Mouse (Mus musculus): Measurements from ENCODE around the gene Usp20. TPM values are rescaled to one million over a fixed set of nuclear protein-coding genes. Genes with fewer than 3 reads are reported as not detected.
"Not testable (repeated sequence)": the region's sequence is repeated elsewhere in the genome, so short reads cannot be mapped to it uniquely, and the experiment has no call there.

Gene Usp20
- polyA plus RNA-seq (2014; fragmentation: Nextera tagmentation; extraction: Ambion mirVana) = 33.4 and 34.2 TPM in 2 replicates

- H3K9ac ChIP-seq = peak within 1 kb of the TSS; percentile 73
- peak within 1 kb of the TSS; percentile 68 for H3K4me3 ChIP-seq (replicated peaks; ENCODE audit: low read length)
- peak; percentile 98 for ATAC-seq (ENCODE audit: low FRiP score)
- peaks cover 24% of the 10 kb centered on the region for H3K36me3 ChIP-seq (replicated peaks; ENCODE audit: control insufficient read depth, insufficient read depth)
- under 1% methylated on average over 66 of the region's 66 CpGs for WGBS
- peak; percentile 99 for DNase-seq (ENCODE audit: low spot score)
- H3K9me3 ChIP-seq (ENCODE audit: control insufficient read depth, low read length) = no peaks in the 10 kb centered on the region
- H3K27ac ChIP-seq = peak within 1 kb of the TSS; percentile 76
- peaks cover 15% of the 10 kb centered on the region for H3K4me1 ChIP-seq (replicated peaks; ENCODE audit: control insufficient read depth, insufficient read depth, low read length)
- H3K27me3 ChIP-seq (ENCODE audit: control insufficient read depth, insufficient read depth, low read length) = no peaks in the 10 kb centered on the region
- H3K4me2 ChIP-seq (replicated peaks) = peak within 1 kb of the TSS; percentile 74
Observed at GRCm38 (mm10) chr2:30981790-30982513, at the start of gene Usp20, which contains the start of gene BC005624. TSS of gene Usp20 (plus strand) at chr2:30982279. TSS of gene BC005624 (minus strand) at chr2:30982201.

- 0 out of 2 replicates have a peak, but pooled peaks cover 5% of the 10 kb centered on the region for H3K4me1 ChIP-seq (replicated peaks; ENCODE audit: control insufficient read depth, insufficient read depth, low read length)
- no peaks in the 10 kb centered on the region for H3K36me3 ChIP-seq (replicated peaks; ENCODE audit: control insufficient read depth, insufficient read depth)
- H3K27ac ChIP-seq = no peak overlapping the region
- DNase-seq (ENCODE audit: low spot score) (no peak), ATAC-seq (ENCODE audit: low FRiP score) (no peak)
- no peak overlapping the region for H3K4me3 ChIP-seq (replicated peaks; ENCODE audit: low read length)
- H3K9me3 ChIP-seq (ENCODE audit: control insufficient read depth, low read length) = no peaks in the 10 kb centered on the region
- no peak overlapping the region for H3K9ac ChIP-seq
- H3K4me2 ChIP-seq (replicated peaks) = no peak overlapping the region
- H3K27me3 ChIP-seq (ENCODE audit: control insufficient read depth, insufficient read depth, low read length) = no peaks in the 10 kb centered on the region
- WGBS = 57% methylated on average over 6 of the region's 6 CpGs
Observed at GRCm38 (mm10) chr2:30933032-30933431, 49.0 kb upstream of the Usp20 start.

GRCm38 (mm10) chr2:30933917-30934450, 48.1 kb upstream of the Usp20 start:
- Histone ChIP-seq H3K4me1 (replicated peaks; ENCODE audit: control insufficient read depth, insufficient read depth, low read length) (0 out of 2 replicates have a peak, but pooled peaks cover 3% of the 10 kb centered on the region), H3K4me2 (replicated peaks) (no peak overlapping the region), H3K9ac (no peak overlapping the region), H3K27ac (no peak overlapping the region), H3K27me3 (ENCODE audit: control insufficient read depth, insufficient read depth, low read length) (no peaks in the 10 kb centered on the region), H3K36me3 (replicated peaks; ENCODE audit: control insufficient read depth, insufficient read depth) (no peaks in the 10 kb centered on the region), H3K9me3 (ENCODE audit: control insufficient read depth, low read length) (no peaks in the 10 kb centered on the region), H3K4me3 (replicated peaks; ENCODE audit: low read length) (no peak overlapping the region)
- WGBS = 25% methylated on average over 7 of the region's 7 CpGs
- DNase-seq (ENCODE audit: low spot score) (peak; percentile 85), ATAC-seq (ENCODE audit: low FRiP score) (no peak)

GRCm38 (mm10) chr2:30936808-30937207, 45.3 kb upstream of the Usp20 start:
- Histone ChIP-seq H3K27me3 (ENCODE audit: control insufficient read depth, insufficient read depth, low read length) (no peaks in the 10 kb centered on the region), H3K9me3 (ENCODE audit: control insufficient read depth, low read length) (no peaks in the 10 kb centered on the region), H3K9ac (no peak overlapping the region), H3K4me1 (replicated peaks; ENCODE audit: control insufficient read depth, insufficient read depth, low read length) (no peaks in the 10 kb centered on the region), H3K4me3 (replicated peaks; ENCODE audit: low read length) (no peak overlapping the region), H3K4me2 (replicated peaks) (no peak overlapping the region), H3K27ac (no peak overlapping the region), H3K36me3 (replicated peaks; ENCODE audit: control insufficient read depth, insufficient read depth) (no peaks in the 10 kb centered on the region)
- DNase-seq (ENCODE audit: low spot score) (no peak), ATAC-seq (ENCODE audit: low FRiP score) (no peak)
- WGBS = 73% methylated on average over 3 of the region's 3 CpGs

DNA sequence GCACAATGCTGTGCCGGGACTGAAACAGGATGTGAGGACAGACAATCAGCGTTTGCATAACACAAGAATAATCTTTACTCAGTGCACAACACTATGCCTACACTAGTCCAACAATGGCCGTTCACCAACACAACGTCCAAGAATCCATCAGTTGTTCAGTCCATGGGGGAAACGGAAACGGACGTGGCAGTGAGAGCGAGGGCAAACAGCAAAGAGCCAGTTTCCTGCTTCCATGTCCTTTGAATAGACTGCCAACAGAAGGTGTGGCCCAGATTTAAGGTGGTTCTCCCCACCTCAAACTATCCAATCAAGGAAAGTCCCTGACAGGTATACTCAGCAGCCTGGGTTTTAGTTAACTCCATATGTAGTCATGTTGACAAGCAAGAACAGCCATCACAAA, 44.3 kb upstream of the Usp20 start:
- WGBS = 89% methylated on average over 8 of the region's 8 CpGs
- Histone ChIP-seq H3K9me3 (ENCODE audit: control insufficient read depth, low read length) (no peaks in the 10 kb centered on the region), H3K4me1 (replicated peaks; ENCODE audit: control insufficient read depth, insufficient read depth, low read length) (no peaks in the 10 kb centered on the region), H3K27ac (no peak overlapping the region), H3K36me3 (replicated peaks; ENCODE audit: control insufficient read depth, insufficient read depth) (no peaks in the 10 kb centered on the region), H3K4me2 (replicated peaks) (no peak overlapping the region), H3K27me3 (ENCODE audit: control insufficient read depth, insufficient read depth, low read length) (no peaks in the 10 kb centered on the region), H3K9ac (no peak overlapping the region), H3K4me3 (replicated peaks; ENCODE audit: low read length) (no peak overlapping the region)
- DNase-seq (ENCODE audit: low spot score) = no peak
- no peak for ATAC-seq (ENCODE audit: low FRiP score)

DNA sequence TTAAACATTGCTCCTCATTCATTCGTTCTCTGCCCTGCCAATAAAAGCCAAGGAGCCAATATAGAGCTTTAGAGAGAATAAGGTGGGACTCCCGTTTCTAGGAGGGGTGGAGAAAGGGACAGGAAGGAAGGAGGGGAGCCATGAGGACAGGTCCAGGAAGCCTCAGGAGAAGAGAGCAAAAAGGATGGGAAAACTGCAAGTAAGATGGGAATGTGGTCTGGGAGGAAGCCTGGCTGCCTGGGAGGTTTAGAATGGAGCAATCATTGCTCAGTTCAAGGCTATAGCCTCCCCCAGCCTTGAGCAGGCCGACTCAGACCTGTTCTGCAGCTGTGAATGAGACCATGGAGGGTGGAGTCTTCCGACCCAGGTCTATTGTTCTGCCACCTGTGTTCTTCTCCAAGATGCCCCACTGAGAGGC, 43.5 kb upstream of the Usp20 start:
- ATAC-seq (ENCODE audit: low FRiP score) (no peak), DNase-seq (ENCODE audit: low spot score) (no peak)
- H3K4me1 ChIP-seq (replicated peaks; ENCODE audit: control insufficient read depth, insufficient read depth, low read length) = no peaks in the 10 kb centered on the region
- no peak overlapping the region for H3K4me3 ChIP-seq (replicated peaks; ENCODE audit: low read length)
- whole genome bisulfite sequencing = 48% methylated on average over 4 of the region's 4 CpGs
- H3K9me3 ChIP-seq (ENCODE audit: control insufficient read depth, low read length) = no peaks in the 10 kb centered on the region
- no peak overlapping the region for H3K4me2 ChIP-seq (replicated peaks)
- no peaks in the 10 kb centered on the region for H3K27me3 ChIP-seq (ENCODE audit: control insufficient read depth, insufficient read depth, low read length)
- no peak overlapping the region for H3K9ac ChIP-seq
- H3K36me3 ChIP-seq (replicated peaks; ENCODE audit: control insufficient read depth, insufficient read depth) = no peaks in the 10 kb centered on the region
- no peak overlapping the region for H3K27ac ChIP-seq

- H3K4me3 ChIP-seq (replicated peaks; ENCODE audit: low read length) = no peak overlapping the region
- no peak overlapping the region for H3K27ac ChIP-seq
- WGBS = 92% methylated on average over 5 of the region's 5 CpGs
- no peaks in the 10 kb centered on the region for H3K36me3 ChIP-seq (replicated peaks; ENCODE audit: control insufficient read depth, insufficient read depth)
- no peaks in the 10 kb centered on the region for H3K27me3 ChIP-seq (ENCODE audit: control insufficient read depth, insufficient read depth, low read length)
- DNase-seq (ENCODE audit: low spot score) = no peak
- H3K4me1 ChIP-seq (replicated peaks; ENCODE audit: control insufficient read depth, insufficient read depth, low read length) = no peaks in the 10 kb centered on the region
- no peak overlapping the region for H3K4me2 ChIP-seq (replicated peaks)
- H3K9ac ChIP-seq = no peak overlapping the region
- ATAC-seq (ENCODE audit: low FRiP score) = no peak
- H3K9me3 ChIP-seq (ENCODE audit: control insufficient read depth, low read length) = no peaks in the 10 kb centered on the region
Observed at GRCm38 (mm10) chr2:30941586-30941985, 40.5 kb upstream of the Usp20 start.

GRCm38 (mm10) chr2:30942116-30942515, 40.0 kb upstream of the Usp20 start:
- ATAC-seq (ENCODE audit: low FRiP score); H3K4me2 ChIP-seq (replicated peaks): not testable (repeated sequence)
- WGBS = 57% methylated on average over 7 of the region's 7 CpGs

DNA sequence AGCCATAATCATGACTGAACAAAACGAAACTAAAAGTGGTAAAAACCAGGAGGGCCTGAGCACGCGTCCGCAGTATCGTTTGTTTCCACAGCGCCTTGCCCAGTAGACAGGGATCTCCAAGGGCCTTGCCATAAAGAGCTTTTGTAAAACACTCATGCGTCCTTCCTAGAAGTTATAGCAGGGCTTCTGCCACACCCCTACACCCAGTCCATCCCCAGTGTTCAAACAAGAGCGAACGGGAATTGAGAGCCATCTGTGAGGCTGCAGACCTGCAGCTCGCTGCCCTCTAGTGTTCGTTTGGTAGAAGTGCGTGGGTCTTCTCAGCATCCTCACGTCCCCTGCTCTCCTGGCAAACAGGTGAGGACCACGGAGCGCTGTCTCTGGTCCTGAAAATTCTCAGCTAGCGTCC, 39.5 kb upstream of the Usp20 start:
- no peaks in the 10 kb centered on the region for H3K9me3 ChIP-seq (ENCODE audit: control insufficient read depth, low read length)
- no peaks in the 10 kb centered on the region for H3K36me3 ChIP-seq (replicated peaks; ENCODE audit: control insufficient read depth, insufficient read depth)
- H3K9ac ChIP-seq = no peak overlapping the region
- no peaks in the 10 kb centered on the region for H3K27me3 ChIP-seq (ENCODE audit: control insufficient read depth, insufficient read depth, low read length)
- H3K27ac ChIP-seq = no peak overlapping the region
- no peaks in the 10 kb centered on the region for H3K4me1 ChIP-seq (replicated peaks; ENCODE audit: control insufficient read depth, insufficient read depth, low read length)
- peak; percentile 79 for DNase-seq (ENCODE audit: low spot score)
- 29% methylated on average over 16 of the region's 16 CpGs for WGBS
- no peak; the same call in 1 of the 2 replicates for ATAC-seq (ENCODE audit: low FRiP score)
- H3K4me2 ChIP-seq (replicated peaks) = peak overlapping the region; percentile 42
- peak overlapping the region; percentile 13; the same call in 1 of the 2 replicates for H3K4me3 ChIP-seq (replicated peaks; ENCODE audit: low read length)

More at GRCm38 (mm10) chr2:30942116-30942515, 40.0 kb upstream of the Usp20 start:
- H3K9me3 ChIP-seq (ENCODE audit: control insufficient read depth, low read length); H3K27ac ChIP-seq; H3K9ac ChIP-seq; H3K4me1 ChIP-seq (replicated peaks; ENCODE audit: control insufficient read depth, insufficient read depth, low read length); H3K27me3 ChIP-seq (ENCODE audit: control insufficient read depth, insufficient read depth, low read length); DNase-seq (ENCODE audit: low spot score); H3K36me3 ChIP-seq (replicated peaks; ENCODE audit: control insufficient read depth, insufficient read depth); H3K4me3 ChIP-seq (replicated peaks; ENCODE audit: low read length): not testable (repeated sequence)
